Mouse (Mus musculus) left cerebral cortex, postnatal 10 days (tissue): ENCODE data around the gene Bicc1. TPM values are rescaled to one million over a fixed set of nuclear protein-coding genes. Genes with fewer than 3 reads are reported as not detected.

ENCODE experiments used
- DNase-seq, 2 experiments: peaks; one replicate each; pipeline ENCODE4 v3.0.0; 2021 to 2022; ENCODE audit warnings: low spot score in 2 of 2, mixed read lengths in 1 of 2; ENCODE audit errors: extremely low spot score in 1 of 2
- intact Hi-C: fragments of 180-260 bp; cut with DNase I; formaldehyde crosslinking; loops from one replicate; pipeline ENCODE4 v1.15.1; 2025
- total RNA-seq, 2 experiments: library from RNA; stranded (reverse); gene quantifications; 2 replicates each; pipeline ENCODE4 v1.2.3; 2021

Gene Bicc1
- total RNA-seq, 2 experiments from 2014 or later, result 5.8 to 6.6 TPM

DNA sequence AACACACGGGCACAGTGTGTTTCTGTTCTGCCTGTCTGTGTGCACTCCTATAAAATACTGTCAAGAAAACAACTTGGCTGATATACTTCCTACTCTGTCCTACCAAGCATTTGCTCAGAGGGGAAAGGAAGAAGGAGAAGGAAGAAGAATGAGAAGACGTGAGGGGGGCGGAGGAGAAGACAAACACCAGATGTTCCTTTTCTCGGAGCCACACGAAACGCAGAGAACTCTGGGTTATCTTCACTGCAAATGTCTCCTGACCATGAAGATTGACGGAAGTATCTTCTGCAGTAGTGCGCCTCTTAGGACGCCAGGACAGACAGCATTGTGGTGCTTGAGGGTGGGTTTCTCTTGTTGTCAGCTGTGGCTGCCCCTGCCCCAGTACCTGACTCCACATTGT lies 134.8 kb downstream of the Bicc1 start:
- DNase-seq, result no peak
- intact Hi-C loops, result no loop called here

GRCm38 (mm10) chr10:71023471-71023870 lies 136.0 kb downstream of the Bicc1 start:
- DNase-seq, result no peak
- intact Hi-C loops, result no loop called here

DNA sequence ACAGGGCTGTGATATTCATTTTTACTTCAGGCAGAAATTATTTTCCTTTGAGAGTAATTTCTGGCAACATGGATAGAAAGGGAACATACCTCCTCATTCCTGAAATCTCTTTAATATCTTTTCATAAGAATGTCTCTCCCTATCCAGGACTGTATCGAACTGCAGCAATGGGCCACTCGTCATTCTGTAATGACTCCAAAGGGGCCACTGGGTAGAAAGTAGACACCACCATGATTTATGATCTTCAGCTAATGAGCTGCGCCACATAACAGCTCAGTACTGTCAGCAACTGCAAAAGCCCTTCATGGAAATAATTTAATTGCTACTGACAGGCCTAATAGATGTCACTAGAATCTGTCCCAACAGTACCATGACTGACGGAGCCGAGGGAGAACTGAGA lies 139.0 kb downstream of the Bicc1 start:
- intact Hi-C loops, result no loop called here

DNA sequence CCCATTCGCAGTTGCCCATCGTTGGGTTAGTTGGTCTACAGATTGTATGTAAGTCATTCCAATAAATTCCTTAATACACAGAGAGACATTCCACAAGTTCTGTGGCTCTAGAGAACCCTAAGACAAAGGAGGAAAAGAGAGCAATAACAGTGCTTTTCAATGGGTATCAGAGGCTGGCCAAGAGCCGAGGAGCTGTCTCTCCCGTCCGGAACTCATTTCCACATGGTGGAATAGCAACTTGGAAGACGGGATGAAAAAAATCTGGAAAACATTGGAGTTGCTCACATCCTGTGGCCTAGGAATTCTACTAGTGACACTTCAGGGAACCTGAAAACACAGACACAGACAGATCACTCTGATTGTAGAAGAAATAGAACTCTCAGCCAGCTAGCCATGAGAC lies 139.7 kb downstream of the Bicc1 start:
- intact Hi-C loops, result no loop called here
- no peak for DNase-seq

More for the DNA sequence above, 139.0 kb downstream of the Bicc1 start:
- no peak for DNase-seq

DNA sequence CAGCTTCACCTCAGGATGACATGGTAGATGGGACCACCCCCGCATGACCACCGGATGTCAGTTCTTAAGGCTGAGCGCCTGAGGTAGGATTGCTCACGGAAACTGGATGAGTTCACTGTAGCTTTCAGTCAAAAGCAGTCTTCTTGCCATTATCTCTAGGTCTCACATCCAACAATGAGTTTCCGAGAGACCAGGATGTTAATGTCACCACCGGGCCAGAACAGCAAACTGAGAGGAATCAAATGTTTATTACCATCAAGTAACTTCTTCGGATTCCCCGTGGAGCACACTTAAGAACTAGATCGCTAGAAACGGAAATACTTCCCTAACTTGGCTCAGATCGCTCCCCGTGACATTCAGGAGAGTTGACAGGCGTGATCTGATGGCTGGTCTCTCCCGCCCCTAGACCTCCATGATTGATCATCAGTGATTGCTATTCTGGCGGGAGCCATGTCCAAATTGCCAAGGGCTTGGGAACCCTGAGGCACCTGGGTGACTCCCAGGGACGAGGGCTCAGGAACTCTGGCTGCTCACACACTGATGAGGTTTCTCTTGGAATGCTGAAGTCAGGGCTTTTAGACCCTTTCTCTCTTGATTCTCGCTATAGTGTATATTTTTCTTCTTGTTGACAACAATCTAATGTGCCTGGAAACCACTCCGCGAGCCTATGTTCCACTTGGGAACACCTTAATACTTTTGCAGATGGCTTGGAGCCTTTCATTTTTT lies 149.6 kb downstream of the Bicc1 start:
- intact Hi-C loops, result no loop called here
- DNase-seq, result no peak

- intact Hi-C loops, result no loop called here
- no peak for DNase-seq
These were observed 150.8 kb downstream of the Bicc1 start for GRCm38 (mm10) chr10:71008721-71009120.

DNA sequence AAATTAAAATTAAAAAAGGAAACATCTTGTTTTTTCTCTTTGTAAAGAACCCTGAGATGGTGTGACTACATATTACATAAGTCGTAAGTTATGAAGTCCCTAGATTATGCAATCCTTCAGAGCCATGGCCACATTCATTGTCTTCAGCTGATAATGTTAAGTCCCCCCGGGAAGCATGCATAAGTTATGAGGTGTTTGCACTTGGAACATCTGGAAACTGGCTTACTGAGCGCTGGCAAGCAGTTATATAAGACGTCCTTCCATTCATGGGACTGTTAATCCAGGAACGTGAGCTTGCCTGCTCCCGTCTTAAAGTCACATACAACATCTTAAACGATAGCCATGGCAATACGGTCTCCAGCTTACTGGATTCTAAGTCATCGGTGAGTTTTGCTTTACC lies 151.5 kb downstream of the Bicc1 start:
- intact Hi-C loops, result no loop called here
- no peak for DNase-seq

- DNase-seq, result no peak
- intact Hi-C loops, result no loop called here
These were observed 152.0 kb downstream of the Bicc1 start for GRCm38 (mm10) chr10:71007516-71007915.

DNA sequence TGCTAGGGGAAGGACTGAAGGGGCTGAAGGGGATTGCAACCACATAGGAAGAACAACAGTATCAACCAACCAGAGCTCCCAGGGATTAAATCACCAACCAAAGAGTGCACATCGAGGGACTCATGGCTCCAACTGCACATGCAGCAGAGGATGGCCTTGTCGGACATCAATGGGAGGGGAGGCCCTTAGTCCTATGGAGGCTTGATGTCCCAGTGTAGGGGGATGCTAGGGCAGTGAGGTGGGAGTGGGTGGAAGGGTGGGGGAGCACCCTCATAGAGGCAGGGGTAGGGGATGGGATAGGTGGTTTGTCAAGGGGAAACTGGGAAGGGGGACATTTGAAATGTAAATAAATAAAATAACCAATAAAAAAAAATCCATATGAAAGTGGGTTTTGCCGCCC lies 152.5 kb downstream of the Bicc1 start:
- intact Hi-C loops, result no loop called here
- DNase-seq, result no peak

DNA sequence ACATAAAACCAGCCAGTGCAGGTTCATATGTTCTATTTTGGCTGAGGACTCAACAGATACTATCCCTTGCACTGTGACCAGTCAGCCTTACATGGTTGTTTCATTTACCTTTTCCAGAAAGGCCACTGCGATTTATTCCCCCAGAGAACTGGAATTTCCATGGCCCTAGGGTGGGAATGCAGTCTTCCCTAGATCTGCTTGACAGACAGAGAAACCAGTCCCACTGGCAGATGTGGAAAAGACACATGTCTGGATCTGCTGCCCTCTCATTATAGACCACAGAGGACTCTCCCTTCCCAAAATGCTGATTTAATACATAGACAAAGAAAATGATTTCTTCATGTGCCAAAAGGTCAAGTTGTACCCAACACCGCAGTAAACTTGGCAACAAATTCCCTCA lies 156.6 kb downstream of the Bicc1 start:
- intact Hi-C loops, result no loop called here
- DNase-seq, result no peak

- intact Hi-C loops, result no loop called here
- no peak for DNase-seq
These were observed 157.3 kb downstream of the Bicc1 start for GRCm38 (mm10) chr10:71002186-71002585.

DNA sequence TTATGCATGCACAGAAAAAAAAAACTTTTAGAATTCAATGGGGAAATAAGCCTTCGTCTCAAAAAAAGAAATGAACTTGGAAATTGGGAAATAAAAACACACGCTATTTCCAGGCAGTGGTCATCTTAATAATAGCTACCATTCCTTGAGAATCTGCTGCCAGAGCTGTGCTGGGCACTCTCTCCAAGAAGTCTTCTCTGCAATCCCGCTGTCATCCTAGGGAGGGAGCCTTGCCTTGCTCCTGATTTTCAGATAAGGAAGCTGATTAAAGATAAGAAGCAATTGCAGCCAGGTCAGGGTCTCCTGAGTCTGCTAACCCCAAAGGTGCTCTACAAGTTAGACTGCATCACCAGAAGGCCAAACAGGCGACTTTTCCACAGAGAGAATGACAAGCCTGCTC lies 161.4 kb downstream of the Bicc1 start:
- DNase-seq, result peak; percentile 29 to 35
- intact Hi-C loops, result loop anchor here (10.0 kb wide), 1 partner anchor 157 kb away; the partner anchor contains the start of gene Bicc1

GRCm38 (mm10) chr10:70996051-70996450 lies 163.4 kb downstream of the Bicc1 start:
- intact Hi-C loops, result loop anchor here (10.0 kb wide), 1 partner anchor 159 kb away; the partner anchor contains the start of gene Bicc1

GRCm38 (mm10) chr10:70994135-70994497 lies 165.4 kb downstream of the Bicc1 start:
- no peak for DNase-seq
- intact Hi-C loops, result loop anchor here (10.0 kb wide), 1 partner anchor 161 kb away; the partner anchor contains the start of gene Bicc1

More at GRCm38 (mm10) chr10:70996051-70996450, 163.4 kb downstream of the Bicc1 start:
- no peak for DNase-seq

DNA sequence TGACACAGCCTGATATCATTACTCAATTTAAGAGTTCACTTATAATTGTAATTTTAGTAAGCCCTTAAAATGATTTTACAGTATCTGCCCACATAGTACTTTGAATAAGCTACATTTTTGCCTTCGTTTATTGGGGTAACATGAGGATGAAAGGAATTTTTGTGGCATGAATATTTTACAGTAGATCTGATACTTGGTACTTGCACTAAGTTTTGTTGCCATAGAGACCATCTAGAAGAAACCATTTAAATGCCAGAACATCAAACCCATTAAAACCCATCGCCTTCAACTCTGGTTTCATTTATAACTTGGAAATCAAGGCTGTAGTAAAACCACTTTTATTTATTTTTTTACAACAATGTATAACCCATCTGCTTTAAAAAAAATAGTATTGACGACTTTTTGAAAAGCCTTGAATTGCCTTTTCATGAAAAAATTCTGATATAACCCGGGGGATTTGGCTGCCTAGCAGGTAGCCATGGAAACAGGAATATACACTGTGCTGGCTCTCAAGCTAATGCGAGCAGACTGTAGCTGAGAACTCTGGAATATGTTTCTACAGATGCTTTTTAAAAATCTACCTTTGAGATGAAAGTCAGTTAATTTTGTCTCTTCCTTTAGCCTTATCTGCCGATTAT lies 165.9 kb downstream of the Bicc1 start:
- intact Hi-C loops, result loop anchor here (10.0 kb wide), 1 partner anchor 161 kb away; the partner anchor contains the start of gene Bicc1

DNA sequence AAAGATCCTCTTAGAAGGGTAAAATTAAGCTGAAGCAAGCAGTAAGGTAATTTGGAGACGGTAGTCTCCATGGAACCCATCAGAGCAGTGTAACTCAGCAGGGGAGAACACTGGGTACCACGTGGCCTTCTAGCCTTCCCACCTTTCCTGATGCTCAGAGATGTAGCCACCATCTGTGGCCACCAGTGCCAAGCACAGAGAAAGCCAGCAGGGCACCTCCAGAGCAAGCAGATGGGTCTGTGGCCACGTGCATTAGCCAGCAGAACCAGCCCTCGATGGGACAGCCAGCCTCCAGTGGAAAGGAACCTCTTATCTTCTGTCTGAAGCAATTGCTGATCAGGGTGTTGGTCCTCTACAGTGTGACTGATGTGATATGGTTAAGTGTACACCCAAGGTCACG lies 172.1 kb downstream of the Bicc1 start:
- intact Hi-C loops, result no loop called here
- DNase-seq, result no peak

More for the DNA sequence above, 165.9 kb downstream of the Bicc1 start:
- DNase-seq, result peak in 1 of 2 experiments; percentile 75

DNA sequence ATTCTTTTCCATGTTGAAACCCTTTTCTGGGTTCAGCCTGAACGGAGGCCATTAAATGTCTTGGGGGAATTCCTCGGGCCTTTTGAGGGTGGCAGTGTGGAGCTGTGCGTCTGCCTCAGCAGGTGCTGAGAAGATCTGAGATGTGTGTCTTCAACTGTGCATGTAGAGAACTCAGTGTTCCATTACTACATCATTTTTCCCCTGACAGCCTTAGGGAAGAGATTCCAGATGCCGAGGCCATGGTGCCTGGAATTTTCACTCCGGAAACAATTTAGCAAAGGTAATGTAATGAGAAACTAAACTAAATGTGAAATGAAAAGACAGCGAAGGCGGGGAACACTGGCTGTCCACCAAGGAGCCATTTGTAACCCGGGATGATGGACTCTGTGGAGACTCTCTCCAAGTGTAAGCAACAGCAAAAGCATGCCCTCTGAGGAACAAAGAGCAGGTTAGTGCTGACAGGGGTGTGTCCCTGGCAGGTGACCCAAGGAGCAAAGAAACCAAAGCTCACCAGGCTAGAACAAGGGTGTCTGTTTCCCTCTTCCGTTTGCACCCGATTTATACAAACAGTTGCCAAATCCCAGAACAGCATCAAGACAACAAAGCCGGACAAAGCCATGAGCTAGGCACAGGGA lies 176.3 kb downstream of the Bicc1 start:
- no peak for DNase-seq
- intact Hi-C loops, result no loop called here

DNA sequence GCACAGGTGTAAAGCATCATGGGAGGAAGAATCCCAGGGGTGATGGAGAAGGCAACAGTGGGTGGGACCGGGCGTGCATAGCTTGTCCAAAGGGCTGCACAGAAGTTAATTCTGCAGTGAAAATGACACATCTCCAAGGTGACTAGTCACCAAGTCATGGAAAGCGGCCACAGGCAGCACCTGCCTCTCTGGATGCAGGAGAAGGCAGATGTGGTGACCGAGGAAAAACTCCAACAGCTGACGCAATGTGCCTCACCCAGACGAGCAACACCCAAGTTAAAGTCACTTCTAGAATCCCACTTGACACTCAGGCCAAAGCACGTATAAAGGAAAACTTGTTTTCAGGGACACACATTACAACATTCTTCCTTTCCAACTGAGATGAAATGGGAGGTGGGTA lies 177.3 kb downstream of the Bicc1 start:
- DNase-seq, result no peak
- intact Hi-C loops, result no loop called here

GRCm38 (mm10) chr10:70979657-70980056 lies 179.8 kb downstream of the Bicc1 start:
- no peak for DNase-seq

DNA sequence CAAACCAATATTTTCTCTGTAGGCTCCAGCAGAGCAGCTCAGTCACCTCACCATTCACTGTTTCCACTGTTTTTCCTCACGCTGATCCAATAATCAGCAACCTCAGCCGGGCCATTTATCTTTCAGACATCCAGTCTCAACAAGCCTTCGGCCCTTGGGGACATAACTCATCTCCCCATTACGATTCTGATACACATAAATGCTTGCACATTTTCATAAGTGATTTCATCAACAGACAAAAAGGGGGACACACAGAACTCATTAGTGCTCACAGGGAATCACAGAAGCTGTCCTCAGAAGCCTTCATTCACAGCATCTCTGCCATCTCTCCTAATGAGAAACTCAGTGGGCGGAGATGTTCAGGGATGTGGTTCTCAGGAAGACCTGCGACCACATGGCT lies 182.4 kb downstream of the Bicc1 start:
- DNase-seq, result no peak
- intact Hi-C loops, result no loop called here

More at GRCm38 (mm10) chr10:70979657-70980056, 179.8 kb downstream of the Bicc1 start:
- intact Hi-C loops, result no loop called here
